In the genomic region with DNA sequence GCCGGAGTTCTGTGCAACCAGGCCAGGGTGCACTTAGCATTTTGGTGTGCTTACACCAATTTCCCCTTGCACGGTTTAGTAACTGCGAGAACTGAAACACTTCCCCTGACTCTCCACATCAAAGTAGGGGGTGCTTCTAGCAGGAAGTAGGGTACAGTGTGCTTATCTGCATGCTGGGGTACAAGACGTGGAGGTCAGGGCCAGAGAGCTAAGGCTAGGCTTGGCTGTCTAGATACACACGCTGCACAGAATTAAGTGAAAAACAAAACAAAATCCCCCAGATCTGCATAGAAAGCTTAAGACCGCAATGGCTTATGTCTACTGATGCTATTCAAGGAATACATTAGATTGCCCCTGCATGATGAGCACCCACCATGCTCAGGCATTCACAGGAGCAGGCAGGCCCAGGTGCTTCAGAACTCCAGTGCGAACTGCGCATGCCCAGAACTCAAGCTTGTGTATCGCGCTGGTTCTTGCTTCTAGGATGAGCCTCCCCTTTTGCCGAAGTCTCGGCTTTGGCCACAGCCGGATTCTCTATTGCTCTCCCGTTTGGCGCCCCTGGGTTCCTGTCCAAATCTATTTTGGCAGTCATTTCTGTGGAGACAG, we compare ENCODE assay signal across 10 mouse cellular contexts.
DNase-seq lines count a peak whose midpoint lies in the region; ATAC-seq lines count a peak whose summit lies in the region.
"Had no signal": no experiment of that assay in that cellular context is flagged by ENCODE, and none has a peak within 500 bp of the region (broad histone marks: within the 10 kb centered on the region; RNA-seq: fewer than 3 reads in every experiment).

No protein-coding gene starts in this region.

- no peaks in the 10 kb centered on the region for H3K9me3 ChIP-seq in heart, embryonic 13.5 days
- H3K9me3 ChIP-seq: limb, embryonic 12.5 days had no signal

- H3K36me3 ChIP-seq in heart, embryonic 13.5 days = no peaks in the 10 kb centered on the region
- H3K36me3 ChIP-seq: limb, embryonic 12.5 days had no signal

- no peak overlapping the region for H3K9ac ChIP-seq in heart, embryonic 13.5 days
- H3K9ac ChIP-seq: limb, embryonic 12.5 days had no signal

- intact Hi-C loops in left cerebral cortex, postnatal 10 days (cut with DNase I) = no loop called here

- WGBS in heart, embryonic 13.5 days = 77% methylated on average over 15 of the region's 15 CpGs

- peaks cover 44% of the 10 kb centered on the region for H3K4me1 ChIP-seq in heart, embryonic 13.5 days
- H3K4me1 ChIP-seq: limb, embryonic 12.5 days had no signal

- H3K27ac ChIP-seq in heart, embryonic 13.5 days (replicated peaks) = peak overlapping the region; percentile 16
- H3K27ac ChIP-seq: limb, embryonic 12.5 days had no signal

- no peak overlapping the region for H3K4me2 ChIP-seq in heart, embryonic 13.5 days
- H3K4me2 ChIP-seq: limb, embryonic 12.5 days had no signal

- ATAC-seq in heart, embryonic 13.5 days (ENCODE audit: extremely low read depth, insufficient number of reproducible peaks, low FRiP score, low TSS enrichment) = no peak
- ATAC-seq in neutrophil, adult 5-6 weeks (ENCODE audit: extremely low read depth, insufficient number of reproducible peaks, low FRiP score, poor library complexity, severe bottlenecking) = peak; percentile 63
- ATAC-seq: intestine, embryonic 16.5 days had no signal

- no peak overlapping the region for H3K4me3 ChIP-seq in heart, embryonic 13.5 days
- H3K4me3 ChIP-seq: limb, embryonic 12.5 days had no signal

- H3K27me3 ChIP-seq in heart, embryonic 13.5 days (replicated peaks) = no peaks in the 10 kb centered on the region
- H3K27me3 ChIP-seq: limb, embryonic 12.5 days had no signal

- peak; percentile 7 for DNase-seq in spleen, adult 12 weeks (ENCODE audit: low spot score)
- DNase-seq in spleen, postnatal 4 days (ENCODE audit: low spot score in 2 of 2) = no peak
- DNase-seq in urinary bladder, adult 18-20 months (ENCODE audit: low spot score in 2 of 2) = no peak
- DNase-seq in frontal cortex, postnatal 14 days (ENCODE audit: low spot score in 2 of 2) = no peak
- DNase-seq in left cerebral cortex, postnatal 10 days (ENCODE audit: extremely low spot score in 1 of 2, low spot score in 2 of 2) = no peak
- DNase-seq: cerebellum, postnatal 14 days had no signal
